Comparison of ENCODE assay signal across 8 mouse cellular contexts in the genomic region with DNA sequence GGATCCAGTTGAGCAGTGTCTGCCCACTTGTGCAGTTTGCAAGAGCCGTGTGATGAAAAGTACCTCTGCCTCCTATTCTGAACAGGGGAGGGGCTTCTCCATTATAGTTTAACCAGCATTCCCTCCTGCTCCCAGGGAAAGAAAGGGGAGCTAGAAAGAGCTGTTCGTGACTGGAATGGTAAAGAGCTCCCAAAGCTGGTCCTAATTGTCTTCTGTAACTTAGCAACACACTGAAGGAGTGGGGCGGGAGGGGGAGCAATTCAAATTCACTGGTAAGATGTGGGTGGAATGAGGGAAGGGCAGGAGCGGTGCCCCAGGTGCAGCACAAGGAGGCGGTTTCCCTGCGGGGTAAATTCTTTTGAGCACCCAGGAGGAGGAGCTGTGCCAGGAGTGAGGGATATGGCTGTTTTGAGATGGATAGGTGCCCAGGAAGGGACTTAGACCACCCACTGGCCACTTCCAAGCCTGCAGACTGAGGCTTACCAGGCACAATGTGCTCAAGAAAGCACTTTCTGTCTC.
DNase-seq lines count a peak whose midpoint lies in the region; ATAC-seq and TF ChIP-seq lines count a peak whose summit lies in the region.

No protein-coding gene starts in this region.

- peak; percentile 5 for DNase-seq in cerebellum, adult 8-10 months
- DNase-seq in forelimb bud, embryonic 11.5 days (ENCODE audit: low read depth, low spot score), result peak; percentile 19
- peak; percentile 70 to 77 for DNase-seq in kidney, postnatal 36 days
- peak; percentile 17 for DNase-seq in lung, postnatal 36 days
- DNase-seq in stomach, postnatal 0 days (ENCODE audit: low spot score), result no peak
- no peak for DNase-seq in heart, adult 9 months (ENCODE audit: low spot score in 2 of 2)
- DNase-seq in urinary bladder, adult 2 months (ENCODE audit: low spot score), result no peak

- H3K9me3 ChIP-seq in stomach, postnatal 0 days (ENCODE audit: control insufficient read depth, low read length), result no peaks in the 10 kb centered on the region

- no peak overlapping the region for H3K9ac ChIP-seq in stomach, postnatal 0 days (ENCODE audit: low read length)

- peak; percentile 30 for TF ChIP-seq CTCF in stomach, postnatal 0 days (IDR thresholded peaks at IDR 0.05; ENCODE audit: low read depth)

- WGBS in stomach, postnatal 0 days, result 25% methylated on average over 6 of the region's 6 CpGs

- no peak overlapping the region for H3K4me3 ChIP-seq in stomach, postnatal 0 days (ENCODE audit: low read depth, low read length)

- H3K4me2 ChIP-seq in stomach, postnatal 0 days (replicated peaks; ENCODE audit: low read depth), result no peak overlapping the region

- no peak for ATAC-seq in cerebellum, adult (ENCODE audit: insufficient number of reproducible peaks, low FRiP score, low TSS enrichment)
- ATAC-seq in stomach, postnatal 0 days (ENCODE audit: low FRiP score, low TSS enrichment), result no peak

- no peaks in the 10 kb centered on the region for H3K36me3 ChIP-seq in stomach, postnatal 0 days (ENCODE audit: control insufficient read depth, insufficient read depth, low read length)

- H3K27me3 ChIP-seq in stomach, postnatal 0 days (ENCODE audit: control insufficient read depth, insufficient read depth, low read length), result no peaks in the 10 kb centered on the region

- TF ChIP-seq EP300 in stomach, postnatal 0 days (optimal IDR thresholded peaks at IDR 0.05), result no peak

- H3K27ac ChIP-seq in stomach, postnatal 0 days (replicated peaks), result no peak overlapping the region

- H3K4me1 ChIP-seq in stomach, postnatal 0 days (replicated peaks; ENCODE audit: control insufficient read depth, insufficient read depth), result no peaks in the 10 kb centered on the region

Comparison
In these comparisons a context has a peak if more than half of its experiments do, and no peak if none do; other contexts are left out.
1. DNase-seq: peak in cerebellum, adult 8-10 months (single experiment), forelimb bud, embryonic 11.5 days (single experiment), kidney, postnatal 36 days (2 of 2) and lung, postnatal 36 days (single experiment); none in stomach, postnatal 0 days (single experiment), heart, adult 9 months (0 of 2) and urinary bladder, adult 2 months (single experiment).